Mouse (Mus musculus) gastrocnemius, postnatal 36 days (tissue): ENCODE data around the gene Mtf1. TPM values are rescaled to one million over a fixed set of nuclear protein-coding genes. Genes with fewer than 3 reads are reported as not detected.

Source experiments
- DNase-seq, 2 experiments: peaks; one replicate each; pipeline ENCODE4 v3.0.0; 2022
- intact Hi-C: fragments of 180-260 bp; cut with DNase I; formaldehyde crosslinking; loops from one replicate; pipeline ENCODE4 v1.15.1; 2025
- total RNA-seq, 2 experiments: library from RNA; stranded (reverse); gene quantifications; 2 replicates each; pipeline ENCODE4 v1.2.3; 2021

Gene Mtf1
- total RNA-seq, 2 experiments from 2014 or later, result 11.6 to 12.2 TPM

- intact Hi-C loops, result loop anchor here (5.0 to 10.0 kb wide), 2 partner anchors 132 to 215 kb away; partner anchors contain the start of genes Dnali1 and Snip1
- peak; percentile 24 to 27 for DNase-seq
Observed at GRCm38 (mm10) chr4:124849631-124850260, 47.8 kb downstream of the Mtf1 start.

- intact Hi-C loops, result loop anchor here (10.0 kb wide), 1 partner anchor 214 kb away; the partner anchor contains the start of genes Dnali1 and Snip1
Observed at GRCm38 (mm10) chr4:124850261-124850913, 48.5 kb downstream of the Mtf1 start, which contains the start of gene Yrdc. Yrdc (plus strand) TSS chr4:124850679.

GRCm38 (mm10) chr4:124850933-124851658, 49.2 kb downstream of the Mtf1 start, which contains the start of gene 1110065P20Rik:
1110065P20Rik (minus strand) TSS chr4:124851196.
- DNase-seq, result peak; percentile 47 to 64
- intact Hi-C loops, result loop anchor here (10.0 kb wide), 1 partner anchor 214 kb away; the partner anchor contains the start of genes Dnali1 and Snip1

More at GRCm38 (mm10) chr4:124850261-124850913, 48.5 kb downstream of the Mtf1 start, which contains the start of gene Yrdc:
- peak; percentile 91 to 93 for DNase-seq

- no peak for DNase-seq
- intact Hi-C loops, result loop anchor here (10.0 kb wide), 1 partner anchor 209 kb away; the partner anchor contains the start of genes Dnali1 and Snip1
Observed at GRCm38 (mm10) chr4:124856294-124856693, 54.4 kb downstream of the Mtf1 start.

- intact Hi-C loops, result loop anchor here (10.0 kb wide), 1 partner anchor 206 kb away; the partner anchor contains the start of genes Dnali1 and Snip1
- no peak for DNase-seq
Observed at GRCm38 (mm10) chr4:124858370-124858769, 56.5 kb downstream of the Mtf1 start.

GRCm38 (mm10) chr4:124860446-124860845, 58.5 kb downstream of the Mtf1 start:
- DNase-seq, result peak; percentile 27 to 41
- intact Hi-C loops, result no loop called here

GRCm38 (mm10) chr4:124861283-124862188, 59.6 kb downstream of the Mtf1 start, which contains the start of gene Maneal:
Maneal (minus strand) TSS chr4:124862171.
- DNase-seq, result no peak
- intact Hi-C loops, result no loop called here

GRCm38 (mm10) chr4:124872719-124873118, 70.8 kb downstream of the Mtf1 start:
- DNase-seq, result no peak
- intact Hi-C loops, result no loop called here

GRCm38 (mm10) chr4:124880599-124880998, 78.7 kb downstream of the Mtf1 start, which contains the start of gene Epha10:
Epha10 (plus strand) TSS chr4:124880899.
- DNase-seq, result no peak
- intact Hi-C loops, result no loop called here

GRCm38 (mm10) chr4:124881341-124881908, 79.5 kb downstream of the Mtf1 start:
- DNase-seq, result no peak
- intact Hi-C loops, result no loop called here

- intact Hi-C loops, result no loop called here
Observed at GRCm38 (mm10) chr4:124882151-124882729, 80.3 kb downstream of the Mtf1 start.

GRCm38 (mm10) chr4:124888702-124889101, 86.8 kb downstream of the Mtf1 start:
- intact Hi-C loops, result no loop called here
- DNase-seq, result no peak

More at GRCm38 (mm10) chr4:124882151-124882729, 80.3 kb downstream of the Mtf1 start:
- no peak for DNase-seq

GRCm38 (mm10) chr4:124889935-124890334, 88.0 kb downstream of the Mtf1 start:
- intact Hi-C loops, result no loop called here
- no peak for DNase-seq

- DNase-seq, result no peak
- intact Hi-C loops, result no loop called here
Observed at GRCm38 (mm10) chr4:124890831-124891230, 88.9 kb downstream of the Mtf1 start.

GRCm38 (mm10) chr4:124893769-124894168, 91.9 kb downstream of the Mtf1 start:
- intact Hi-C loops, result no loop called here

GRCm38 (mm10) chr4:124894508-124895428, 92.9 kb downstream of the Mtf1 start:
- intact Hi-C loops, result no loop called here
- DNase-seq, result no peak

More at GRCm38 (mm10) chr4:124893769-124894168, 91.9 kb downstream of the Mtf1 start:
- DNase-seq, result no peak

GRCm38 (mm10) chr4:124898428-124898827, 96.5 kb downstream of the Mtf1 start:
- intact Hi-C loops, result no loop called here
- no peak for DNase-seq
